Mouse (Mus musculus): ENCODE results near the gene Rbbp7.

DNA sequence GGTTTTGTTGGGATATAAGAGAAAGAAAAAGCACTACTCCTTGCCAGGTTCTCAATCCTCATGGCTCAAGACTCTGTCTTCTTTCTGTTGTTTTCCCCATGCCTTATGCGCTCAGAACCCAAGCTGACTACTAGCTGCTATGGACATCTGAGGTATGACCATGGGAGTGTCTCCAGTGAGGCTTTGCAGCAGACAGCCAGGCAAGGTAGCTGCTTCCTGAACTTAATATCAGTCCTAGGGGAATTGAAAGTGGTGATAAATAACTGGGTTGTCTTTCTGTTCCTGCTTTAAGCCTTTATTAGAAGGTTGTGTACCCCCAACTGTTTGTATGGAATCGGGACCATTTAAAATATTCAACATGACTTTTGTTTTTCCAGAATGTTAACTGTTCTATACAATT, 7.8 kb upstream of the Rbbp7 start:
- TF ChIP-seq CTCF (IDR thresholded peaks at IDR 0.05 in 2 of 3, conservative IDR thresholded peaks at IDR 0.05 in 1 of 3; ENCODE audit: control insufficient read depth in 1 of 3, insufficient read depth in 1 of 3, low read depth in 2 of 3, low read length in 3 of 3, poor library complexity in 1 of 3, severe bottlenecking in 1 of 3): no peak
- no peak for TF ChIP-seq MYC (IDR thresholded peaks at IDR 0.05; ENCODE audit: low read depth, low read length)
- TF ChIP-seq KAT2A (conservative IDR thresholded peaks at IDR 0.05; ENCODE audit: low read depth, low read length): no peak
- TF ChIP-seq MXI1 (IDR thresholded peaks at IDR 0.05; ENCODE audit: low read depth, low read length): no peak
- TF ChIP-seq ZC3H11A (IDR thresholded peaks at IDR 0.05; ENCODE audit: low read depth, low read length): no peak
- TF ChIP-seq POLR2A (IDR thresholded peaks at IDR 0.05; ENCODE audit: control insufficient read depth in 1 of 2, insufficient read depth in 1 of 2, low read depth in 1 of 2, low read length in 2 of 2, poor library complexity in 1 of 2): no peak
- TF ChIP-seq ZNF384 (IDR thresholded peaks at IDR 0.05; ENCODE audit: low read depth, low read length): no peak
